Mouse (Mus musculus): ENCODE measurements at regions not wholly inside any gene's neighbourhood (a gene's known extent, or its start where the extent isn't known, plus 50 kb on each side); places are given as distances from the start of the nearest gene placed in this dataset.

DNA sequence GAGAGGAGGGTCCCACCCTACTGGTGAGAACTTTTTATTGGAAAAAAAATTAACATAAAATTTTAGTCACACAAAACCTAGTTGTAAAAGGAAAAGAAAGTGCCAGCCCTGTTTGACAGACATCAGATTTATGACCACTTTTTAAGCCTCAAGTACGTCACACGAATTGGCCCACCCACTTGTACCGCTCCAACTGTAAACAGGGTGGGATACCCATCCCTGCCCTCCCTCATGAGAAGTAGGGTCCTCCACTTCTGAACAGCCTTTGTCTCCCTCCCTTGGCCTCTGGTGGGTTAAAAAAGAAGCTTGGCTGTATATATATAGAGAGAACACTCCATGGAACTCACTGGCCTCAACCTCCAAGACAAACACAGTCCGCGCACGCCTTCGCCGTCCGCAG lies 303.5 kb downstream of the Sox9 start:
- H3ac ChIP-seq (ENCODE audit: control insufficient read depth, insufficient read length) = no peak overlapping the region
- no peak overlapping the region for H3K4me2 ChIP-seq (ENCODE audit: low read depth)
- no peaks in the 10 kb centered on the region for H3K27me3 ChIP-seq (ENCODE audit: control insufficient read depth, insufficient read depth, insufficient read length)
- no peaks in the 10 kb centered on the region for H3K79me2 ChIP-seq (ENCODE audit: control insufficient read depth, insufficient read depth)
- no peak for TF ChIP-seq TCF3 (IDR thresholded peaks at IDR 0.05; ENCODE audit: insufficient read length, low read depth)
- no peak for TF ChIP-seq MYOG (IDR thresholded peaks at IDR 0.05; ENCODE audit: control insufficient read depth in 1 of 3, insufficient read depth in 1 of 3, insufficient read length in 2 of 3, low read depth in 2 of 3)
- no peak for TF ChIP-seq POLR2AphosphoS2 (IDR thresholded peaks at IDR 0.05; ENCODE audit: insufficient read length, low read depth)
- TF ChIP-seq CEBPB (IDR thresholded peaks at IDR 0.05; ENCODE audit: insufficient read depth, poor library complexity, severe bottlenecking) = no peak
- TF ChIP-seq MAX (IDR thresholded peaks at IDR 0.05; ENCODE audit: low read depth) = no peak
- TF ChIP-seq REST (IDR thresholded peaks at IDR 0.05; ENCODE audit: insufficient read depth, insufficient read length) = no peak
- TF ChIP-seq E2F4 (IDR thresholded peaks at IDR 0.05; ENCODE audit: insufficient read depth) = no peak
- TF ChIP-seq MYOD1 (IDR thresholded peaks at IDR 0.05; ENCODE audit: control insufficient read depth in 1 of 3, insufficient read length in 2 of 3, low read depth in 2 of 3) = no peak
- no peak for TF ChIP-seq SRF (IDR thresholded peaks at IDR 0.05; ENCODE audit: control insufficient read depth, insufficient read length, low read depth)
- H3K4me3 ChIP-seq = no peak overlapping the region
- no peaks in the 10 kb centered on the region for H3K36me3 ChIP-seq (ENCODE audit: control insufficient read depth, insufficient read depth)

DNA sequence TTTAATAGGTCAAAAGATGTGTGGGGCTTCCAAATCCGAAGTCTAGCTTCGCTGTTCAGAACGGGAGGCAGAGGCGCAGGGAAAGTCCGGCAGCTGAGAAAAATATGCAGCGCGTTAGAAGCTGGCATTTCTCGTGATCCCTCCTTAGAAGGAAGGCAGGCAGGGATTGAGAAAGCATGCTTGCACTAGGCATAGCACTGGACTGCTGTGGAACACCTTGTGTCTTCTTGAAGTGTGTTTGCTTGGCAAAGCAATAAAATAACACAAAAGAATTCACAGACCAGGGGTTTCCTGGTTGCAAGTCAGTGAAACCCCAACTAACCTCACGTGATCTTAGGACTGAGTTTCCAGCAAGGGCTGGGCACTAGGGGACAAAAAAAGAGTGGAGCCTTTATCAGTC lies 305.1 kb downstream of the Sox9 start:
- H3K36me3 ChIP-seq (ENCODE audit: control insufficient read depth, insufficient read depth) = no peaks in the 10 kb centered on the region
- TF ChIP-seq TCF12 (IDR thresholded peaks at IDR 0.05; ENCODE audit: insufficient read depth, poor library complexity, severe bottlenecking) (no peak), MAX (IDR thresholded peaks at IDR 0.05; ENCODE audit: low read depth) (no peak), USF1 (IDR thresholded peaks at IDR 0.05; ENCODE audit: low read depth) (no peak), POLR2A (IDR thresholded peaks at IDR 0.05; ENCODE audit: insufficient read length, low read depth) (no peak), MYOG (IDR thresholded peaks at IDR 0.05; ENCODE audit: control insufficient read depth in 1 of 3, insufficient read depth in 1 of 3, insufficient read length in 2 of 3, low read depth in 2 of 3) (no peak), REST (IDR thresholded peaks at IDR 0.05; ENCODE audit: insufficient read depth, insufficient read length) (no peak), CEBPB (IDR thresholded peaks at IDR 0.05; ENCODE audit: insufficient read depth, poor library complexity, severe bottlenecking) (no peak), TCF3 (IDR thresholded peaks at IDR 0.05; ENCODE audit: insufficient read length, low read depth) (no peak), MYOD1 (IDR thresholded peaks at IDR 0.05; ENCODE audit: control insufficient read depth in 1 of 3, insufficient read length in 2 of 3, low read depth in 2 of 3) (no peak), E2F4 (IDR thresholded peaks at IDR 0.05; ENCODE audit: insufficient read depth) (no peak), SRF (IDR thresholded peaks at IDR 0.05; ENCODE audit: control insufficient read depth, insufficient read length, low read depth) (no peak), POLR2AphosphoS2 (IDR thresholded peaks at IDR 0.05; ENCODE audit: insufficient read length, low read depth) (no peak)
- H3K27me3 ChIP-seq (ENCODE audit: control insufficient read depth, insufficient read depth, insufficient read length) = no peaks in the 10 kb centered on the region
- no peaks in the 10 kb centered on the region for H3K79me2 ChIP-seq (ENCODE audit: control insufficient read depth, insufficient read depth)
- H3K4me3 ChIP-seq = no peak overlapping the region
- H3K4me2 ChIP-seq (ENCODE audit: low read depth) = no peak overlapping the region
- no peak overlapping the region for H3ac ChIP-seq (ENCODE audit: control insufficient read depth, insufficient read length)

DNA sequence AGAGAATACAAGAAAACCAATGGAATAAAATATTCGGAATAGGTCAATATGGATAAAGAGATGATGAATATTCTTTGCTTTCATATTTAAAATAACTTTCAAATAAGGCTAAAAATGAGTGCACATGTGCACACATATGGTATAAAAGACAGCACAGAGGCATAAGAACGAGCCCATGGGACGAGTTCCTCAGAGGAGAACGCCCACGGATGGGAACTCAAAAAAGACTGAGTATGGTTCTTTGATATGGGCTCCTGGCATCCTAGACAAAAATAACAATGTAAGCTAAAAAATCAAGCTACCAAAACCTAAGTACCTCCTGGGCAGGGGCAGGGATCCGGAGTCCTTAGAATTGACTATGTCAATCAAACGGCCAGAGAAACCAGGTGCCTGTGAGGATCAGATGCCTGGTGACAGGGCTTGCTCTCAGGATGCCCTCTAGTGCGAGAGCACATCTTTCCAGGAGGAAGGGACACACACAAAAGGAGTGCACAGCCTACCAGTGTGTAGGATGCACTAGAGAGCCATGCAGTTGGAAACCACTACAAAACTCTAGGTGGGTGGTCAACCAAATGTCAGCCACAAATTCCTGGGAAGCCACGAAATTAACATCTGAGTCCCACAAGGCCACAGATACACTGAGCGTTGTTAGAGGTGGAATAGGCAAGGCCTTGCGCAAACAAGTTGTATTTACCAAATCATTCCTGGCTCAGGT lies 307.8 kb downstream of the Sox9 start:
- Histone ChIP-seq H3K36me3 (ENCODE audit: control insufficient read depth, insufficient read depth) (no peaks in the 10 kb centered on the region), H3K79me2 (ENCODE audit: control insufficient read depth, insufficient read depth) (no peaks in the 10 kb centered on the region), H3ac (ENCODE audit: control insufficient read depth, insufficient read length) (no peak overlapping the region), H3K4me3 (no peak overlapping the region), H3K4me2 (ENCODE audit: low read depth) (no peak overlapping the region), H3K27me3 (ENCODE audit: control insufficient read depth, insufficient read depth, insufficient read length) (no peaks in the 10 kb centered on the region)
- no peak for TF ChIP-seq USF1 (IDR thresholded peaks at IDR 0.05; ENCODE audit: low read depth)
- no peak for TF ChIP-seq REST (IDR thresholded peaks at IDR 0.05; ENCODE audit: insufficient read depth, insufficient read length)
- no peak for TF ChIP-seq TCF12 (IDR thresholded peaks at IDR 0.05; ENCODE audit: insufficient read depth, poor library complexity, severe bottlenecking)
- no peak for TF ChIP-seq POLR2A (IDR thresholded peaks at IDR 0.05; ENCODE audit: insufficient read length, low read depth)
- TF ChIP-seq TCF3 (IDR thresholded peaks at IDR 0.05; ENCODE audit: insufficient read length, low read depth) = no peak
- TF ChIP-seq POLR2AphosphoS2 (IDR thresholded peaks at IDR 0.05; ENCODE audit: insufficient read length, low read depth) = no peak
- no peak for TF ChIP-seq CEBPB (IDR thresholded peaks at IDR 0.05; ENCODE audit: insufficient read depth, poor library complexity, severe bottlenecking)
- TF ChIP-seq MYOD1 (IDR thresholded peaks at IDR 0.05; ENCODE audit: control insufficient read depth in 1 of 3, insufficient read length in 2 of 3, low read depth in 2 of 3) = no peak
- no peak for TF ChIP-seq SRF (IDR thresholded peaks at IDR 0.05; ENCODE audit: control insufficient read depth, insufficient read length, low read depth)
- no peak for TF ChIP-seq MYOG (IDR thresholded peaks at IDR 0.05; ENCODE audit: control insufficient read depth in 1 of 3, insufficient read depth in 1 of 3, insufficient read length in 2 of 3, low read depth in 2 of 3)
- TF ChIP-seq E2F4 (IDR thresholded peaks at IDR 0.05; ENCODE audit: insufficient read depth) = no peak

DNA sequence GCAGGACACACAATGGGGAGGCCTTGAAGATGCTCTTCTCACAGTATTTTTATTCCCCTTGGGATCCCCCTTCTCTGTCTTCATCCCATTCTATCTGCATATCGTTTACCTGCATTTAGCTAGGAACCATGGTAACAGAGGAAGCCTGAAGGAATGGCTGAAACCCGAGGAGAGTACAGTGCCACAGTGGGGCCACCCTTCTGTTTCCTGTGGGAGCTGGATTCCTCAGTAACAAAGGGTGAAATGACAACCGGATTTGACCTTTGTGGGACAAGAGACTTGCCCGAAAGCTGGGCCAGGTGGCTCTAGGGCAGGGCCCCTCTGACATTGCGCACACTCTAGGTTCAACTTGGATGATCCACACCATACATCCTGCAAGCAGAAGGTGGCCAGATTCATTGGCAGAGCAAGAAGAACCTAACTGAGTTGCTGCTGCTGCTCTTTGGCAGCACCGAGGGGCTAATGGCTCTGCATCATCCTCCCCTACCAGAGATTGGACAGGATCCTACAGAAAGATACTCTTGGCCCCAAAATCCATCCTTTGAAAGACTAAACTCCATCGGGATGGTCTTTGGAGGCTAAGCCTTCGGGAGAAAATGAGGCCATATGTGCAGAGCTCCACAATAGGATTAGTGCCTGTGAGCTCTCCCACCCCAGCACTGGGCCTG lies 310.0 kb downstream of the Sox9 start:
- no peaks in the 10 kb centered on the region for H3K79me2 ChIP-seq (ENCODE audit: control insufficient read depth, insufficient read depth)
- no peaks in the 10 kb centered on the region for H3K36me3 ChIP-seq (ENCODE audit: control insufficient read depth, insufficient read depth)
- H3K4me2 ChIP-seq (ENCODE audit: low read depth) = no peak overlapping the region
- TF ChIP-seq CEBPB (IDR thresholded peaks at IDR 0.05; ENCODE audit: insufficient read depth, poor library complexity, severe bottlenecking) (no peak), TCF3 (IDR thresholded peaks at IDR 0.05; ENCODE audit: insufficient read length, low read depth) (no peak), SRF (IDR thresholded peaks at IDR 0.05; ENCODE audit: control insufficient read depth, insufficient read length, low read depth) (no peak), MYOD1 (IDR thresholded peaks at IDR 0.05; ENCODE audit: control insufficient read depth in 1 of 3, insufficient read length in 2 of 3, low read depth in 2 of 3) (no peak), TCF12 (IDR thresholded peaks at IDR 0.05; ENCODE audit: insufficient read depth, poor library complexity, severe bottlenecking) (no peak), POLR2AphosphoS2 (IDR thresholded peaks at IDR 0.05; ENCODE audit: insufficient read length, low read depth) (no peak), REST (IDR thresholded peaks at IDR 0.05; ENCODE audit: insufficient read depth, insufficient read length) (no peak), E2F4 (IDR thresholded peaks at IDR 0.05; ENCODE audit: insufficient read depth) (no peak), MYOG (IDR thresholded peaks at IDR 0.05; ENCODE audit: control insufficient read depth in 1 of 3, insufficient read depth in 1 of 3, insufficient read length in 2 of 3, low read depth in 2 of 3) (no peak), USF1 (IDR thresholded peaks at IDR 0.05; ENCODE audit: low read depth) (no peak), MAX (IDR thresholded peaks at IDR 0.05; ENCODE audit: low read depth) (no peak), POLR2A (IDR thresholded peaks at IDR 0.05; ENCODE audit: insufficient read length, low read depth) (no peak)
- no peaks in the 10 kb centered on the region for H3K27me3 ChIP-seq (ENCODE audit: control insufficient read depth, insufficient read depth, insufficient read length)
- H3K4me3 ChIP-seq = no peak overlapping the region
- no peak overlapping the region for H3ac ChIP-seq (ENCODE audit: control insufficient read depth, insufficient read length)

Measured in myocyte (in vitro differentiated cells).